Mouse (Mus musculus) hindlimb bud, embryonic 11.5 days (tissue): ENCODE results near the gene Lama5.

ENCODE experiments used
- DNase-seq: peaks from one replicate; pipeline ENCODE4 v3.0.0-alpha.2; 2012; ENCODE audit warnings: low read depth, low spot score; ENCODE audit errors: extremely low spot score

Gene Lama5

GRCm38 (mm10) chr2:180255701-180256100 lies 30.0 kb upstream of the Lama5 start:
- DNase-seq, result no peak

GRCm38 (mm10) chr2:180254436-180255209 lies 29.0 kb upstream of the Lama5 start:
- DNase-seq, result no peak

GRCm38 (mm10) chr2:180251838-180252237 lies 26.2 kb upstream of the Lama5 start:
- no peak for DNase-seq

DNA sequence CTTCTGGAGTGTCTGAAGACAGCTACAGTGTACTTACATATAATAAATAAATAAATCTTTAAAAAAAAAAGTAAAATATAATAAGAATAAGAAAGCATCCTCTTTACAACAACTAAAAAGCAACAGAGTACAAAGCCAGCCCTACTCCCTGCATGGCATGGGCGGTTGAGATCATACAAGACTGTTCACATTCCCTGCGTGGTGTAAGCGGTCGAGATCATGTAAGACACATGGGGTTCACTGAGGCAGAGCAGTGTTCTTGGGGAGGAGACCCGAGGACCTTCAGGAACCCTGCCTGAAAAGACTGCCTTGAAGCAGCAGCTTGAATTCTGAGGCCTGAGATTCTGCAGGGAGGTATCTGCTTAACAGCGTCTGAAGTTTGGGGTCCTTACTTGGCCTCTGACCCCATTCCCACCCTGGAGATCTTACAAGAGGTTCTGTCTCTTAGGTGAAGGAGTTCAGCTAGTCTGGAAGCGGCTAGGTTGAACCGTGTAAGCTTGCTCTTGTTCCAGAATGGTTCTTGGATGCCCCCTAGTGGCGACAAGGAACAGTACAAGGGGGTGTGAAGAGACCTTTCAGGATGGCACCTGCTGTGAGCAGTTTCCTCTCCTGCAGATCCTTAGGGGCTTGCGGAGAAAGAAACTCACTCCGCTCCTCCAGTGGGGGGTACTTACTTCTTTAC lies 25.4 kb upstream of the Lama5 start:
- peak; percentile 81 for DNase-seq

- DNase-seq, result no peak
Observed at GRCm38 (mm10) chr2:180248947-180249660, 23.4 kb upstream of the Lama5 start.

GRCm38 (mm10) chr2:180247916-180248315 lies 22.3 kb upstream of the Lama5 start:
- no peak for DNase-seq

DNA sequence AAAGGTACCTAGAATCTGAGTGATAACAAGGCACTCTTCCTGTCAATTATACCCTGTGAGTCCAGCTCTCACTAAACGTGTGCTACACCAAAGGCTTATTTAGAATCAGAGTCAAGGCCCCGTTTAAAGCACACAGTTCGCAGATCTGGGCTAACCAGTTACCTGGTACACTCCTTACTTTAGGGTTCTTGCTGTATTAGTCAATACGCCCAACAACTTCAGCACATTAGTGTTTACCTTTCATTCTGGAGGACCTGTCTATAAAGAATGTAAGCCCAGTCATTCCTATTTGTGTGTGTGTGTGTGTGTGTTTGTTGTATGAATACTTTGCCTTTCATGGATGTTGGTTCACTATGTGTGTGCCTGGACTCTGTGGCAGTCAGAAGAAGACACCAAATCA lies 17.4 kb upstream of the Lama5 start:
- DNase-seq, result no peak

- DNase-seq, result no peak
Observed at GRCm38 (mm10) chr2:180238591-180238990, 12.9 kb upstream of the Lama5 start.

GRCm38 (mm10) chr2:180237601-180238345 lies 12.1 kb upstream of the Lama5 start:
- no peak for DNase-seq

DNA sequence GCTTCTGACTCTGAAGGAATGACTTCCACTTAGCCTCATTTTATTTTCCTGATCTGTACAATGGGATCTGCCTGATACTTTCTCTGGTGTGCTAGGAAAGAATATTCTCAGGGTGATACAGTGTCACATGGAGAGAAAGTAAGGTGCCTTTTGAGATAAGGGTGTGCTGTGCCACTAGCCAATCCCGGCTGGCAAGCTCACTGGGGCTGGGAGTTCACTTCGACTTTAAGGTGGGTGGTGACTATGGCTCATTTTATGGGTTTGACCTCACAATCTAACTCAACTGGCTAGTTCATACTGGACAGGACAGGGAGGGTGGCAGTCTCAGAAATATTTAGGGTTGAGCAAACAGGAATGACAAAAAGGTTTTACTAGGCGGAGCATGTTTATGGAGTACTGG lies 11.3 kb upstream of the Lama5 start:
- DNase-seq, result no peak

DNA sequence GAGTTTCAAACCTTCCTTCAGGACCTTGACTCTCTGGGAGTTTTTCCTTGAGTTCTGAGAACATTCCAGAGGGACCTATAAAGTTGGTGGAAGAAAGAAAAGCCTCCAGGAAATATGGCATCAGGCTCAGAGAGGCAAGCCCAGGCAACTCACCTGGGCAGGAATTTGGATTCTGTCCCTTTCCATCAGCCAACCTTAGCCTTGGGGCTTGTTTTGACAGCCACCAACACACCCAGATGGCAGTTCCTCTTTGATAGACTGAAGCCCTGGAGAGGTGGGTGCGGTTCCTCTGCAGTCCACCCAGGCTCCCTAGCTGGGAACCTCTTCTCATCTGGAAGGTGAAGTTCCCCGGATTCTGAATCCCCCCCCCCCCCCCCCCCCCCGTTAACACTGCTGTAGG lies 10.8 kb upstream of the Lama5 start:
- DNase-seq, result no peak

GRCm38 (mm10) chr2:180235788-180236187 lies 10.1 kb upstream of the Lama5 start:
- no peak for DNase-seq

GRCm38 (mm10) chr2:180234980-180235379 lies 9.3 kb upstream of the Lama5 start:
- DNase-seq, result no peak

DNA sequence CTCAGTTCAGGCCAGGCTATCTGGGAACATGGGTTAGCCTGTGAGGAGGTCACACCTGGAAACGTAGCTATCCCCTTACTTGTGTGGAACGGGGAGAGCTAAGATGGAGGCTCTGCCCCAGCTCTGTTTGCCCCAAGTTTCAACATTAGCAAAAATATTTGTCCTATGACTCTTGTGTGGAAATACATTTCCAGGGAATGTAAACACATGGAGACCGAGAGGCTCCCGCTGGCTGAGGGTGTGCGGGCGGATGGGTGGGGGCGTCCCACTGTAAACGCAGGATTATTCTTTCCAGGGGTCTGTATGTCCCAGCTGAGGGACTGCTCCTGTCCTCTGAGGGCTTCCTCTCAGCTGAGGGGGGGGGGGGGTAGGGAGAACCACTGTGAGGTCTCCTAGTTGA lies 8.7 kb upstream of the Lama5 start:
- no peak for DNase-seq

GRCm38 (mm10) chr2:180233101-180233904 lies 7.6 kb upstream of the Lama5 start:
- no peak for DNase-seq

GRCm38 (mm10) chr2:180230482-180230881 lies 4.8 kb upstream of the Lama5 start:
- no peak for DNase-seq

- no peak for DNase-seq
Observed at GRCm38 (mm10) chr2:180229129-180229528, 3.5 kb upstream of the Lama5 start.

- DNase-seq, result no peak
Observed at GRCm38 (mm10) chr2:180228592-180228991, 2.9 kb upstream of the Lama5 start.

GRCm38 (mm10) chr2:180228060-180228458 lies 2.4 kb upstream of the Lama5 start:
- DNase-seq, result no peak

DNA sequence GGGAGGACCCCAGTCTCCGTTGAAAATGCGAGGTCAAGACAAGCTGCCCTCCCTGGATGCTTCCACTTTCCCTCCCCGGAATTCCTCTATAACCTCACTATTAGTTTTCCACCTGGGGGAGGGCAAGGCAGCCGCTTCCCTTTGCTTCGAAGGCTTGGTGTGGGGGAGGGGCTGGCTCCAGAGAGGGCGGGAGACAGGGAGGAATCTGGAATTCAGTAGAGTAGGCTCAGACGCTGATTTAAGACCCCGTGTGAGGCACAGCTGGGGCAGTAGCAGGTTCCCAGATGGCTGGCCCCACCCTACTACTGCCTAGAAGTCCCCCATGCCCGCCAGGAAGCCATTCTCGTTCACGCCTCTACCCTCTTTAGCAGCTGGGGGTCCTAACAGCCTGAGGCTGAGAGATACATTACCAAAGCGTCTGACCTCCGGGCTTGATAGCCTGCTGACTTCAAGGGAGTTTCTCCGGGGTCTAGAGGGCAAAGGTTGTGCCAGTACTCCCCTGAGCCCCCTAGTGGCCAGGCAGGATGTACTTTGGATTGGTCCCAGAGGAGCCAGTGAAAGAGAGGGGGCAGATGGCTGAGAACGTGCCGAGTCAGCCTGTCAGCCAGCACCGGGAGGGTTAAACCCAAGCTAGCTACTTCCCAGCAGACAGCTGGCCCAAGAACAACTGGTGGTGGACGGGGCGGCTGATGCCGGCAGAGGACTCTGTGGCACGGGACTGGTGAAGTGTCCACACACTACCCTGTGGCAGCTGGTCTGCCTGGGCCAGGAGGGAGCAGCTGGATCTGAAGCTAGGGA lies 1.8 kb upstream of the Lama5 start:
- DNase-seq, result peak; percentile 41
